Mouse (Mus musculus) midbrain, postnatal 0 days (tissue): ENCODE results near the gene Tbc1d21. TPM values are rescaled to one million over a fixed set of nuclear protein-coding genes. Genes with fewer than 3 reads are reported as not detected.

ENCODE experiments used
- ATAC-seq: fragments of 200-750 bp; cut with Nextera tagmentation; 2 replicates; pipeline ENCODE4 v1.8.0; 2017; ENCODE audit warnings: moderate number of reproducible peaks, mild to moderate bottlenecking, moderate TSS enrichment, moderate library complexity; ENCODE audit not compliant: low FRiP score
- DNase-seq: peaks from one replicate; pipeline ENCODE4 v3.0.0-alpha.2; 2015; ENCODE audit warnings: low spot score
- H3K27ac ChIP-seq: fragments of 300-500 bp; sonication (generic); 2 replicates; pipeline ENCODE4 v1.5.1; 2014; ENCODE audit warnings: low read depth, mild to moderate bottlenecking, low read length, mixed read lengths
- H3K27me3 ChIP-seq: fragments of 300-500 bp; sonication (generic); 2 replicates; pipeline ENCODE4 v1.6.1; 2014; ENCODE audit warnings: low read length, control low read depth, mixed read lengths; ENCODE audit not compliant: insufficient read depth
- H3K36me3 ChIP-seq: fragments of 300-500 bp; sonication (generic); 2 replicates; pipeline ENCODE4 v1.6.1; 2014; ENCODE audit warnings: low read length, control low read depth, mixed read lengths; ENCODE audit not compliant: insufficient read depth
- H3K4me1 ChIP-seq: fragments of 300-500 bp; sonication (generic); 2 replicates; pipeline ENCODE4 v1.6.1; 2014; ENCODE audit warnings: mild to moderate bottlenecking, control low read depth, antibody characterized with exemption, low read length, mixed read lengths; ENCODE audit not compliant: insufficient read depth
- H3K4me2 ChIP-seq: fragments of 300-500 bp; sonication (generic); 2 replicates; pipeline ENCODE4 v1.6.1; 2014; ENCODE audit warnings: low read depth, mild to moderate bottlenecking, low read length, mixed read lengths; ENCODE audit not compliant: poor library complexity, severe bottlenecking
- H3K4me3 ChIP-seq: fragments of 300-500 bp; sonication (generic); 2 replicates; pipeline ENCODE4 v1.5.1; 2014; ENCODE audit warnings: low read depth, mild to moderate bottlenecking, low read length, moderate library complexity
- H3K9ac ChIP-seq: fragments of 300-500 bp; sonication (generic); replicated peaks from 2 replicates; pipeline ENCODE4 v1.6.1; 2014; ENCODE audit warnings: mild to moderate bottlenecking, low read length, moderate library complexity, mixed read lengths; ENCODE audit not compliant: poor library complexity, severe bottlenecking
- H3K9me3 ChIP-seq: fragments of 300-500 bp; sonication (generic); 2 replicates; pipeline ENCODE4 v1.6.1; 2016; ENCODE audit warnings: low read length, control low read depth
- CTCF ChIP-seq: IDR thresholded peaks from 2 replicates; pipeline ENCODE4 v1.5.1; 2016; ENCODE audit warnings: antibody characterized with exemption, mild to moderate bottlenecking
- WGBS: fragments of 180-500 bp; shearing (Covaris S2); extraction: QIAGEN DNeasy Blood & Tissue Kit; methylation state at CpG from one replicate; pipeline ENCODE4 v1.1.7; 2014; 5-methylcytosine and 5-hydroxymethylcytosine counted together
- polyA plus RNA-seq: library from polyadenylated mRNA; unstranded; fragments of >200 nt; fragmentation: Nextera tagmentation; extraction: Ambion mirVana; gene quantifications from 2 replicates; pipeline ENCODE4 v1.2.1, GENCODE M21; 2015
- total RNA-seq: library from RNA; depleted of rRNA; stranded (reverse); fragments of >200 nt; gene quantifications from 2 replicates; pipeline ENCODE4 v1.2.3, GENCODE M21; 2014

The Tbc1d21 gene
- total and polyA plus RNA-seq, 2 experiments from 2014 or later: not detected

DNA sequence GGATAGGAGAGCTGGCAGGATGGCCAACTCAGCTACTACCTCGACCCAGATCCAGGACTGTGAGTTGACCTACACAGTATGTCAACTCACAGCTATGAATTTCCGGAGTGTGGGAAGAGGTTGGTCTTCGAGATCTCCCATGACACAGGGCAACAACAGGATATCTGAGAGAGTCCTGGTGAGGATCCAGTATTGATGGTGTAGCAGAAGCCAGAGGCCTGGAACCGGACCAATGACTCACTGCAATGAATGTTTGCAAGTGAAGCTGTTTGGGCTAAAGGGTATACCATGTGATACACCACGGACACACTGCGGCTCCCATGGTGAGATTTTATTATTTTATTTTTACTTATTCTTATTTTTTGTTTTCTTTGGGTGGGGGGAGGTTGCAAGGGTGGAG is 15.6 kb downstream of the Tbc1d21 start:
- no peak for ATAC-seq
- Histone ChIP-seq H3K9ac (no peak overlapping the region), H3K4me3 (no peak overlapping the region), H3K4me2 (no peak overlapping the region), H3K9me3 (no peaks in the 10 kb centered on the region), H3K36me3 (no peaks in the 10 kb centered on the region), H3K4me1 (no peaks in the 10 kb centered on the region; the same call in 1 of the 2 replicates), H3K27ac (no peak overlapping the region), H3K27me3 (no peaks in the 10 kb centered on the region)
- 82% methylated on average over 6 of the region's 6 CpGs for WGBS
- TF ChIP-seq CTCF: no peak
- no peak for DNase-seq

DNA sequence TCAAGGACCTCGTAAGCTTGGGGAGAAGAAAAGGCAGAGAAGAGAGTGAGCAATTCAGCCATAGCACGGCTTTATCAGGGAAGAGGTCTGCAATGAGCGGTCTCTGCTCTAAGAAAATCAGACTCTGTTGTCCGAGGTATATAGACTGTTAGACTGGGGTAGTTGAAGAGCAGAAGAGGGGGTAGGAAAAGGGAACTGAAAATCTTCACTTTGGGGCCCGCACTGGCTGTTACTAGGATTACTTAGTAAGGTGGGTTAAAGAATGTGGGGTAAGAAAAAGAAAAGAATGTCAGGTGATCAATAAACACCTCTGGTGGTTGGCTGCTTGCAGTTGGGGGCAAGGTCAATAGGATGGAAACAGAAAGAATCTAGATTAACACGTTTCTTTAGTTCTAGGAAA is 17.0 kb downstream of the Tbc1d21 start:
- TF ChIP-seq CTCF: no peak
- no peaks in the 10 kb centered on the region for H3K36me3 ChIP-seq
- H3K4me1 ChIP-seq: no peaks in the 10 kb centered on the region; the same call in 1 of the 2 replicates
- no peak overlapping the region for H3K4me3 ChIP-seq
- H3K27me3 ChIP-seq: no peaks in the 10 kb centered on the region
- ATAC-seq (no peak), DNase-seq (no peak)
- H3K9me3 ChIP-seq: no peaks in the 10 kb centered on the region
- H3K4me2 ChIP-seq: no peak overlapping the region
- 86% methylated on average over 6 of the region's 6 CpGs for WGBS
- H3K9ac ChIP-seq: no peak overlapping the region
- no peak overlapping the region for H3K27ac ChIP-seq

- DNase-seq (no peak), ATAC-seq (no peak)
- no peak overlapping the region for H3K4me2 ChIP-seq
- WGBS: 88% methylated on average over 6 of the region's 6 CpGs
- H3K4me3 ChIP-seq: no peak overlapping the region
- no peaks in the 10 kb centered on the region for H3K27me3 ChIP-seq
- H3K4me1 ChIP-seq: no peaks in the 10 kb centered on the region
- no peaks in the 10 kb centered on the region for H3K36me3 ChIP-seq
- H3K9me3 ChIP-seq: no peaks in the 10 kb centered on the region
- no peak overlapping the region for H3K9ac ChIP-seq
- TF ChIP-seq CTCF: no peak
- no peak overlapping the region for H3K27ac ChIP-seq
These were observed 22.5 kb downstream of the Tbc1d21 start for GRCm38 (mm10) chr9:58347795-58348194.

GRCm38 (mm10) chr9:58346498-58346897 is 23.8 kb downstream of the Tbc1d21 start:
- H3K27ac ChIP-seq: no peak overlapping the region
- no peak overlapping the region for H3K9ac ChIP-seq
- H3K4me2 ChIP-seq: no peak overlapping the region
- H3K36me3 ChIP-seq: no peaks in the 10 kb centered on the region
- WGBS: 53% methylated on average over 10 of the region's 10 CpGs
- H3K4me1 ChIP-seq: no peaks in the 10 kb centered on the region
- ATAC-seq (no peak), DNase-seq (peak; percentile 36)
- H3K4me3 ChIP-seq: no peak overlapping the region
- H3K9me3 ChIP-seq: no peaks in the 10 kb centered on the region
- TF ChIP-seq CTCF: no peak
- no peaks in the 10 kb centered on the region for H3K27me3 ChIP-seq

GRCm38 (mm10) chr9:58345963-58346362 is 24.3 kb downstream of the Tbc1d21 start:
- no peaks in the 10 kb centered on the region for H3K4me1 ChIP-seq
- TF ChIP-seq CTCF: no peak
- H3K27ac ChIP-seq: no peak overlapping the region
- no peak overlapping the region for H3K4me2 ChIP-seq
- no peak overlapping the region for H3K4me3 ChIP-seq
- no peaks in the 10 kb centered on the region for H3K9me3 ChIP-seq
- H3K9ac ChIP-seq: no peak overlapping the region
- H3K36me3 ChIP-seq: no peaks in the 10 kb centered on the region
- DNase-seq (no peak), ATAC-seq (no peak)
- no peaks in the 10 kb centered on the region for H3K27me3 ChIP-seq
- 71% methylated on average over 7 of the region's 7 CpGs for WGBS

- Histone ChIP-seq H3K4me2 (no peak overlapping the region), H3K4me3 (no peak overlapping the region), H3K36me3 (no peaks in the 10 kb centered on the region), H3K9ac (no peak overlapping the region), H3K4me1 (no peaks in the 10 kb centered on the region), H3K27me3 (no peaks in the 10 kb centered on the region), H3K9me3 (no peaks in the 10 kb centered on the region), H3K27ac (no peak overlapping the region)
- ATAC-seq: no peak
- TF ChIP-seq CTCF: peak; percentile 24
- DNase-seq: no peak
- 97% methylated on average over 1 of the region's 1 CpGs for WGBS
These were observed 28.5 kb downstream of the Tbc1d21 start for GRCm38 (mm10) chr9:58341795-58342194.
